Mouse (Mus musculus) c-Kit-negative CD71-positive TER-119-positive erythroid progenitor cells, embryonic 14.5 days (primary cell): ENCODE measurements at regions not wholly inside any gene's neighbourhood (a gene's known extent, or its start where the extent isn't known, plus 50 kb on each side); places are given as distances from the start of the nearest gene placed in this dataset.

Source experiments
- DNase-seq: peaks from one replicate; pipeline ENCODE4 v3.0.0-alpha.2; 2013; ENCODE audit warnings: low read depth, low spot score

DNA sequence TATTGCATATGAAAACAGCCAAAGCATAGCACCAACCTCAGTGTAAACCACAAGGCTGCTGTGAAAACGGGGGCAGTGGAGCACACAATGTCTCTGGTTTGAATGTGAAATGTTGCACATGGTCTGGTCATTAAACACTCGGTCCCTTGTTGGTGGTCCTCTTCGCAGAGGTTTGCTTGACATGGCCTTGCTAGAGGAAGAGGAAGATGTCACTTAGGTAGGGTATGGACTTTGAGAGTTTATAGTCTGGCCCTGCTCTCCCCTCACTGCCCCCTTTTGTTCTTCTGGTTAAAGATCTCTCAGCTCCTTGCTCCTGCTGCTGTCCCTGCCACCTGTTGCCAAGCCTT lies 125.9 kb upstream of the Ift57 start:
- DNase-seq: no peak

- no peak for DNase-seq
These were observed 120.1 kb upstream of the Ift57 start for GRCm38 (mm10) chr16:49578976-49579375.

DNA sequence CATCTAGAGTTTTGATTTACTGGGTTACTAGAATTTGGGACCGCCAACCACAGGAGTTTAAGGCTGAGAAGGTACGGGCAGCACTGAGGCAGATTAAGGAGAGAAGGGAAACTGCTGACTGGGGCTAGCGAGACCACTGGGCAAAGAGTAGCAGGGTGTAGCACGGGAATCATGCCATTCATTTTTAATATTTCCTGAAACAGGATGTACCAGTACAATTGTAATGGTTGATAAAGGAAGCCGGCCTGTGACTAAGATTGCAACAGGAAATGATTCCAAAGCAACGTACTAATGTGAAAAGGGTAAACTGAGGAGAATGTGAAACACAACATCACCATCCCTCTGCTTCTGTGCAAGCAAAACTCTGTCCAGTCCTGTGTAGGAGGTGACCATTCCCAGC lies 118.3 kb upstream of the Ift57 start:
- DNase-seq: no peak

DNA sequence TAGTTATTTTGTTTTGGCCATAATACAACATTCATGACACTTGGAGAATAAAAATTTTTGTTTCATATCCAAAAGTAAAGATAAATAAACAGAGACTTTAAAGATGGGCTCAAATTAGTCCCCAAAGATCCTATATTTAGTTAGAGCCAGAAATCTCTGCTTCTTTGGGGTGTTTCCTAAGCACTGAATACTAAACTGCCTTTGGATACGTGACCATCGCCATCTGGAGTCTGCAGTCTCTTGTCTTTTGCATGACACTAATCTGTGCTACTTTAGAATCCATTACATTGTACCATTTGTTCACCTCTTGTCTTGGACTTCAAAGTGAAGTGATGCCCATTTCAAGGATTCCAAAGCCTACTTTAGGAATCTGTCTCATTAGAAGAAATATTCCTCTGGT lies 92.5 kb upstream of the Ift57 start:
- no peak for DNase-seq

- no peak for DNase-seq
These were observed 84.2 kb upstream of the Ift57 start for GRCm38 (mm10) chr16:49614801-49615200.

DNA sequence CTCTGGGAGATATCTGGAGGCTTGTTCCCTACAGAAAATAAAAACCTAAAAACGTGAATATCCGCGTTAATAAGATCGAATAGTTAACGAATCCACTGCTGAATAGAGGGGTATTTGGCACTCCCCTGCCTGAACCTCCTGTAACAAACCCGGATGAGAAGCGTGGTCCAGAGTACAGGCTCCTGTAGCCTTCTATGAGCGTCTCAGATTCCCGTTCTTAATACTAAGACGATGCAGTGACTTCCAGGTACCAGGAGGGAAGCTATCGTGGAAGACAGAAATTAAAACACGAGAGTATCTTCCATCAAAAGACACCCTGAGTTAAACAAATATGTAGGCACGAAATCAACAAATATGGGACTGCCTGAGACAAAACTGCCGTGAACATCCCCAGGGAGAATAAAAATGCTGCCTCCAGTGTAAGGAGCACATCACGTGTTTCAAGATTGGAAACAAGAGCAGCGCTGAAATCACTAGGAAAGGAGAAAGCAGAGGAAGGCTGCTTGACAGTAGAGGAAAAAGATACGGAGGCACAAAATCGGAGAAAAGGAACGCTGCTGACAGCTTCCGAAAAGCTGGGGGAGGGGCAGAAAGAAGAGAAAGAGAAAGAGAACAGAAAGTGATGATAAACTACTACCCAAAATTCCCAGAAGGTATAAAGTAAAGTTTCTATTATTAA lies 83.6 kb upstream of the Ift57 start:
- no peak for DNase-seq

DNA sequence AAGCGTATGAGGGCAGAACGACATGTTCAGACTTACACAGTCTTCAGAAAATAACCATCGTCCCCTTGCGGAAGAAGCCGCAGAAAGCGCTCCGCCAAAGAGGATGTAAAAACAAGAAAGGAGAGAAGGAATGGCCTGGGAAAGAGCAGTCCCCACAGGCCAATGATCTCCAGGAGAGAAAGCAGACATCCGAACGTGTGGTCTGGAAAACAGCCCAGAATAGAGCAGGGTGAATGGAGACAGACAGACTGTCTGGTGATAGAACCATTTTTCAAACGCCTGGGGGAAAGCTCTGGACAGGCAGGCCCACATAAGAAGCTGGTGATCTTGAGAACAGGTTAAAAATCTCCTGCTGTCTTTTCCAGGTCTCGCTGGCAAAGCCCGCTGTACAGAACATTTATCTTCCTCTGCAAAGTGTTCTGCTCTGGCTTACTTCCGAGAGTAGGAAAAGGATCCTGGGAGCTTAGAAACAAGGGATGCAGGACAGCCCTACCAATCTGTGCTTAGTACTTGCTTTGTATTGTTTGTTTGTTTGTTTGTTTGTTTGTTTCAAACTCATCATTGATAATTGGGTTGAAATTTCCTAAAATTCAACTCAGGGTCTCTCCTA lies 82.7 kb upstream of the Ift57 start:
- no peak for DNase-seq

GRCm38 (mm10) chr16:49633502-49633901 lies 65.5 kb upstream of the Ift57 start:
- DNase-seq: no peak

- no peak for DNase-seq
These were observed 63.5 kb upstream of the Ift57 start for GRCm38 (mm10) chr16:49635506-49635905.

- DNase-seq: no peak
These were observed 62.6 kb upstream of the Ift57 start for GRCm38 (mm10) chr16:49636467-49636866.

- DNase-seq: no peak
These were observed 56.3 kb upstream of the Ift57 start for GRCm38 (mm10) chr16:49642696-49643095.

GRCm38 (mm10) chr16:49644416-49644815 lies 54.6 kb upstream of the Ift57 start:
- no peak for DNase-seq

GRCm38 (mm10) chr16:49646479-49646878 lies 52.6 kb upstream of the Ift57 start:
- DNase-seq: no peak
